Mouse (Mus musculus) hindbrain, embryonic 14.5 days (tissue): ENCODE results near the gene Gm4924. TPM values are rescaled to one million over a fixed set of nuclear protein-coding genes. Genes with fewer than 3 reads are reported as not detected.

Experiments
- polyA plus RNA-seq: library from polyadenylated mRNA; unstranded; fragments of >200 nt; fragmentation: Nextera tagmentation; extraction: Ambion mirVana; gene quantifications from 2 replicates; pipeline ENCODE4 v1.2.1, GENCODE M21; 2014

Gm4924 gene
- polyA plus RNA-seq, 1 experiment from 2014 or later, result 13.4 TPM

Other genes with a start within 250 kb of the Gm4924 start
- 9.5 and 10.5 TPM in 2 replicates for gene AU041133, start 226.2 kb upstream of the Gm4924 start, polyA plus RNA-seq
- gene Zfp938, start 113.0 kb upstream of the Gm4924 start, polyA plus RNA-seq, result 29.9 and 35.0 TPM in 2 replicates
- not detected in 2 replicates for gene 4932415D10Rik, start 37.7 kb upstream of the Gm4924 start, polyA plus RNA-seq
- gene Gm1553, start 138.4 kb downstream of the Gm4924 start, polyA plus RNA-seq, result not detected in 2 replicates